Mouse (Mus musculus) left cerebral cortex, postnatal 25 days (tissue): Measurements from ENCODE around the gene Sdc3. TPM values are rescaled to one million over a fixed set of nuclear protein-coding genes. Genes with fewer than 3 reads are reported as not detected.

Experiments used
- DNase-seq, 2 experiments: peaks; one replicate each; pipeline ENCODE4 v3.0.0; 2022; ENCODE audit warnings: low spot score in 2 of 2, mixed read lengths in 1 of 2
- intact Hi-C: fragments of 180-260 bp; cut with DNase I; formaldehyde crosslinking; loops from one replicate; pipeline ENCODE4 v1.15.1; 2025
- total RNA-seq, 2 experiments: library from RNA; stranded (reverse); gene quantifications; 2 replicates each; pipeline ENCODE4 v1.2.3; 2021

Sdc3 gene
- total RNA-seq = 100 to 1,000 TPM; 167 to 181 TPM

GRCm38 (mm10) chr4:130792376-130793179, at the start of gene Sdc3:
Gene Sdc3, plus strand, starts transcription at chr4:130792537.
- intact Hi-C loops = loop anchor here (10.0 kb wide), 1 partner anchor 1052 kb away; the partner anchor contains the start of gene Mecr
- DNase-seq = peak in 1 of 2 experiments; percentile 58

- no peak for DNase-seq
- intact Hi-C loops = no loop called here
These were observed 48.3 kb upstream of the Sdc3 start for GRCm38 (mm10) chr4:130744058-130744457.

- intact Hi-C loops = no loop called here
- peak; percentile 88 to 97 for DNase-seq
These were observed 46.6 kb upstream of the Sdc3 start for GRCm38 (mm10) chr4:130745561-130746306.

- intact Hi-C loops = no loop called here
- no peak for DNase-seq
These were observed 42.8 kb upstream of the Sdc3 start for GRCm38 (mm10) chr4:130749566-130749965.

- intact Hi-C loops = no loop called here
- DNase-seq = peak in 1 of 2 experiments; percentile 72
These were observed 40.4 kb upstream of the Sdc3 start for GRCm38 (mm10) chr4:130751966-130752365.

GRCm38 (mm10) chr4:130752591-130752990, 39.7 kb upstream of the Sdc3 start:
- intact Hi-C loops = no loop called here
- DNase-seq = no peak

- intact Hi-C loops = no loop called here
- DNase-seq = no peak
These were observed 38.6 kb upstream of the Sdc3 start for GRCm38 (mm10) chr4:130753755-130754154.

- intact Hi-C loops = no loop called here
- DNase-seq = peak in 1 of 2 experiments; percentile 64
These were observed 37.6 kb upstream of the Sdc3 start for GRCm38 (mm10) chr4:130754776-130755175.

- DNase-seq = no peak
- intact Hi-C loops = no loop called here
These were observed 32.5 kb upstream of the Sdc3 start for GRCm38 (mm10) chr4:130759875-130760274.

GRCm38 (mm10) chr4:130761809-130762208, 30.5 kb upstream of the Sdc3 start:
- no peak for DNase-seq
- intact Hi-C loops = no loop called here

- intact Hi-C loops = no loop called here
- no peak for DNase-seq
These were observed 26.8 kb upstream of the Sdc3 start for GRCm38 (mm10) chr4:130765399-130766160.

- DNase-seq = no peak
- intact Hi-C loops = no loop called here
These were observed 25.9 kb upstream of the Sdc3 start for GRCm38 (mm10) chr4:130766387-130766786.

- DNase-seq = no peak
- intact Hi-C loops = no loop called here
These were observed 25.4 kb upstream of the Sdc3 start for GRCm38 (mm10) chr4:130766926-130767325.

GRCm38 (mm10) chr4:130773899-130774298, 18.4 kb upstream of the Sdc3 start:
- intact Hi-C loops = no loop called here
- DNase-seq = no peak

- DNase-seq = no peak
- intact Hi-C loops = no loop called here
These were observed 17.5 kb upstream of the Sdc3 start for GRCm38 (mm10) chr4:130774822-130775221.

- DNase-seq = no peak
- intact Hi-C loops = no loop called here
These were observed 14.7 kb upstream of the Sdc3 start for GRCm38 (mm10) chr4:130777647-130778046.

GRCm38 (mm10) chr4:130779037-130779436, 13.3 kb upstream of the Sdc3 start:
- intact Hi-C loops = no loop called here
- peak; percentile 52 to 82 for DNase-seq

GRCm38 (mm10) chr4:130782492-130782891, 9.8 kb upstream of the Sdc3 start:
- no peak for DNase-seq
- intact Hi-C loops = no loop called here

- intact Hi-C loops = no loop called here
- DNase-seq = peak in 1 of 2 experiments; percentile 77
These were observed 7.6 kb upstream of the Sdc3 start for GRCm38 (mm10) chr4:130784755-130785154.

GRCm38 (mm10) chr4:130787530-130787929, 4.8 kb upstream of the Sdc3 start:
- intact Hi-C loops = no loop called here

More at GRCm38 (mm10) chr4:130787530-130787929, 4.8 kb upstream of the Sdc3 start:
- DNase-seq = no peak
